Mouse (Mus musculus): Measurements from ENCODE around the gene Emsy.

DNA sequence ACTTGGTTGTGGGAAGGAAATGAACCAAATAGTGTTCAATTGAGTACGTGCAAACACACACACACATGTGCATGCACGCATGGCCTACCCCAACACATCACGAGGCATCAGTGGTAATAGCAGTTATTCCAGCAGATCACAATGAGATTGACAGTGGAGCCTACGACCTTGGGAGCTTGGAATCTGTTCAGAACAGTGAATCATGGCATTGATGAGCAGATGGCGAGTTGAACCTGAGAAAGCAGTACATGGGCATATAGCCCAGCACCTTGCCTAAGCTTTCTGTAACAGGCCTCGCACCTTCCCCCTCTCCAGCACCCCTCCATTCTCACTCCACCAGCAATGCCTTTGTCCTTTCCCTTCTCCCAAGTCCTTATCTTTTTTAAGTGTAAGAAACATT is 9.1 kb upstream of the Emsy start:
- TF ChIP-seq TAL1 (conservative IDR thresholded peaks at IDR 0.05; ENCODE audit: low read depth, low read length), result no peak
- TF ChIP-seq GATA2 (IDR thresholded peaks at IDR 0.05; ENCODE audit: borderline replicate concordance, low read depth, low read length), result no peak

All from G1E (cell line).